Mouse (Mus musculus): ENCODE measurements around the gene Tma7. TPM values are rescaled to one million over a fixed set of nuclear protein-coding genes. Genes with fewer than 3 reads are reported as not detected.

Tma7 gene
- polyA plus RNA-seq, 1 experiment from 2014 or later, result 683 TPM

DNA sequence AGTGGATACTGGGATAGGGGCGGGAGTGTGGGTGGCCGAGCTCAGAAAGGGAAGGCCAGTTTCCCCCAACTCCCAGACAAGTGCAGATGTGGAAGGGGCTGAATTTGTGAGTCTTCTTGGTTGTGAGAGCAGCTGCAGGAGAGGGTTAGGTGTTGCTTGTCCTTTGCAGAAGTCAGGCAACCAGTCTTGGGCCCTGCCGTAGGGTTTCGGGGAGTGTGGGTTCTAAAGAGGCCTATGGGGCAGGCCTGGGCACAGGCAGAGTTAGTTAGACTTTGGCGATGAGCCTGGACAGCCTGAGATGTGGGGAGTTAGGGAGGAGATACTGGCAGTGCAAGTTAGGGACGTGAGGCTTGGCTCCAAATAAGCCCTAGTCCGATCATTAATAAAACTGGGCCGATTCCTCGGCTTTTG lies 13.9 kb upstream of the Tma7 start:
- Histone ChIP-seq H3K27ac (ENCODE audit: low read depth, low read length) (no peak overlapping the region), H3K36me3 (ENCODE audit: control insufficient read depth, insufficient read depth) (peaks cover 11% of the 10 kb centered on the region), H3K4me1 (replicated peaks; ENCODE audit: control insufficient read depth, insufficient read depth, low read length) (peaks cover 6% of the 10 kb centered on the region; the same call in 1 of the 2 replicates), H3K27me3 (replicated peaks; ENCODE audit: control insufficient read depth, insufficient read depth, low read length) (no peaks in the 10 kb centered on the region), H3K9me3 (ENCODE audit: control insufficient read depth) (no peaks in the 10 kb centered on the region), H3K9ac (ENCODE audit: low read depth, low read length) (0 out of 2 replicates have a peak overlapping the region, but pooled peaks have one; percentile 17), H3K4me2 (replicated peaks; ENCODE audit: low read depth) (peak overlapping the region; percentile 98), H3K4me3 (ENCODE audit: low read depth, low read length) (peak overlapping the region; percentile 75)
- TF ChIP-seq CTCF (IDR thresholded peaks at IDR 0.05; ENCODE audit: low read depth), result no peak
- 39% methylated on average over 9 of the region's 9 CpGs for WGBS
- no peak for ATAC-seq

DNA sequence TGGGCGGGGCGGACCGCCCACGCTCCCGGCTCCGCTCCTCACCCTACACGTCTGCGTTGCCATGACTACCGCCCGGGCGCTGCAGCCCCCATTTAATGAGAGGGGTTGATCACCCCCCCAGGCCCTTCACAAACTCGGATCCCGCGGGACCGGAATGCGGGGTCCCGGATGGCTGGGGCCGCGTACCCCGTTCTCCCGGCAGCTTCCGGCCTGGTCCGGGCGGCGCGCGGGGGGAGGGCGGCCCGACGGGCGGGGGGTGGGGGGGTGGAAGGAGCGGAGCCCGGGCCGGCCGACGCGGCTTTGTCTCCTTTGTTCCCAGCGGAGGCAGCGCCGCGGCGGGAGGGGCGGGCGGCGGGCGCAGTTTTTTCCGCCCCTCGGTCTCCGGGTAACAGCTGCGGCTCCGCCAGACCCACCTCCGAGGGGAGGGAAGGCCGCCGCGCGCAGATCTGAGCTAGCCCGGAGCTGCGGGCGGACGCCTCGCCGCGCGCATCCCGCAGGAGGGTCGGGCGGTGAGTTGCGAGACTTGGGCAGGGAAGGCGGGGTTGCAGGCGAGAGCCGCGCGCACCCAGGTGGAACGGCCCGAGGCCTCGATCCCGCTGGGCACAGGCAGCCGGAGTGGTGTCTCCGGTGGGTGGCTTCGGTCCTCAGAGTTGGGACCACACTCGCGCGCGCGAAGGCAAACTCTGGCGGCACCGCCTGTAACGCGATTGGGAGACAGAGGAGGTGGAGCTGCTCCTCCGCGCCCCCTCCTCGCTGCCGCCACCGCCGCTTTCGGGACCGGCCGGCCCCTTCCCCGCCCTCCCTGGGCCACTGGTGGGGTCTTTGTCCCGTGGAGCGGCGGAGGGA lies 13.0 kb upstream of the Tma7 start, which contains the start of gene Plxnb1:
Gene Plxnb1, plus strand, starts transcription at position 253 of the 846 bp plus-strand sequence.
- peak within 1 kb of the TSS; percentile 75 for H3K9ac ChIP-seq (ENCODE audit: low read depth, low read length)
- H3K4me3 ChIP-seq (ENCODE audit: low read depth, low read length), result peak within 1 kb of the TSS; percentile 75
- no peak for TF ChIP-seq CTCF (IDR thresholded peaks at IDR 0.05; ENCODE audit: low read depth)
- ATAC-seq, result peak; percentile 67
- H3K27ac ChIP-seq (ENCODE audit: low read depth, low read length), result peak within 1 kb of the TSS; percentile 77
- WGBS, result under 1% methylated on average over 89 of the region's 102 CpGs
- peaks cover 9% of the 10 kb centered on the region for H3K36me3 ChIP-seq (ENCODE audit: control insufficient read depth, insufficient read depth)
- peak within 1 kb of the TSS; percentile 98 for H3K4me2 ChIP-seq (replicated peaks; ENCODE audit: low read depth)
- peaks cover 6% of the 10 kb centered on the region; the same call in 1 of the 2 replicates for H3K4me1 ChIP-seq (replicated peaks; ENCODE audit: control insufficient read depth, insufficient read depth, low read length)
- no peaks in the 10 kb centered on the region for H3K9me3 ChIP-seq (ENCODE audit: control insufficient read depth)
- H3K27me3 ChIP-seq (replicated peaks; ENCODE audit: control insufficient read depth, insufficient read depth, low read length), result no peaks in the 10 kb centered on the region

DNA sequence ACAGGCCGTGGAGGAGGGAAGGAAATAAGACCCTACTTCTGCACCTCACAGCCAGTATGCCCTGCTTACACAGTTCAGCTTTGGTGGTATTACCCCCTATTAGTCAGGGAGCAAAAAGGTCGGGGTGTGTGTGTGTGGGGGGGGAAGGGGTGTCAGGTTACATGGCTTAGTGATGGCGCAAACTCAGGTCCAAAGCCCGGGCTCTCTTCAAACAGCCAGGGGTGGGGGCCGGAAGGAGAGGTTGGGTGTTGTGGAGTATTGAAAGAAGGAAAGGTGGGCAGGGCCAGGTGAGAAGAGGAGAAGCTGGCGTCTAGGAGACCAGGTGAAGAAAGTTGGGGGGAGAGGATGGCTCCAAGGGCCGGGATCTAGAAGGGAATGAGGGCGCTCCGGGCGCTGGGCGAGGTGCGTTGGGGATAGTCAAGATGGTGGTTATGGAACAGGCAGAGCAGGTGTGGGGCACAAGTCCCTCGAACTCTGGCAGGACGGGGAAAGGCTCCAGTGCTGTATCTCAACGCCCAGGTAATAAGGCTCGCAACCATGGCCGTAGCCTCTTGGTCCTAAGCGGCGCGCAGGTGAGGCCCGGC lies 12.3 kb upstream of the Tma7 start:
- H3K27me3 ChIP-seq (replicated peaks; ENCODE audit: control insufficient read depth, insufficient read depth, low read length), result no peaks in the 10 kb centered on the region
- no peaks in the 10 kb centered on the region for H3K9me3 ChIP-seq (ENCODE audit: control insufficient read depth)
- peak overlapping the region; percentile 77 for H3K27ac ChIP-seq (ENCODE audit: low read depth, low read length)
- H3K9ac ChIP-seq (ENCODE audit: low read depth, low read length), result peak overlapping the region; percentile 75
- peaks cover 14% of the 10 kb centered on the region for H3K36me3 ChIP-seq (ENCODE audit: control insufficient read depth, insufficient read depth)
- no peak for TF ChIP-seq CTCF (IDR thresholded peaks at IDR 0.05; ENCODE audit: low read depth)
- 2% methylated on average over 21 of the region's 21 CpGs for WGBS
- peaks cover 6% of the 10 kb centered on the region; the same call in 1 of the 2 replicates for H3K4me1 ChIP-seq (replicated peaks; ENCODE audit: control insufficient read depth, insufficient read depth, low read length)
- ATAC-seq, result peak; percentile 71
- H3K4me3 ChIP-seq (ENCODE audit: low read depth, low read length), result peak overlapping the region; percentile 75
- H3K4me2 ChIP-seq (replicated peaks; ENCODE audit: low read depth), result peak overlapping the region; percentile 98

DNA sequence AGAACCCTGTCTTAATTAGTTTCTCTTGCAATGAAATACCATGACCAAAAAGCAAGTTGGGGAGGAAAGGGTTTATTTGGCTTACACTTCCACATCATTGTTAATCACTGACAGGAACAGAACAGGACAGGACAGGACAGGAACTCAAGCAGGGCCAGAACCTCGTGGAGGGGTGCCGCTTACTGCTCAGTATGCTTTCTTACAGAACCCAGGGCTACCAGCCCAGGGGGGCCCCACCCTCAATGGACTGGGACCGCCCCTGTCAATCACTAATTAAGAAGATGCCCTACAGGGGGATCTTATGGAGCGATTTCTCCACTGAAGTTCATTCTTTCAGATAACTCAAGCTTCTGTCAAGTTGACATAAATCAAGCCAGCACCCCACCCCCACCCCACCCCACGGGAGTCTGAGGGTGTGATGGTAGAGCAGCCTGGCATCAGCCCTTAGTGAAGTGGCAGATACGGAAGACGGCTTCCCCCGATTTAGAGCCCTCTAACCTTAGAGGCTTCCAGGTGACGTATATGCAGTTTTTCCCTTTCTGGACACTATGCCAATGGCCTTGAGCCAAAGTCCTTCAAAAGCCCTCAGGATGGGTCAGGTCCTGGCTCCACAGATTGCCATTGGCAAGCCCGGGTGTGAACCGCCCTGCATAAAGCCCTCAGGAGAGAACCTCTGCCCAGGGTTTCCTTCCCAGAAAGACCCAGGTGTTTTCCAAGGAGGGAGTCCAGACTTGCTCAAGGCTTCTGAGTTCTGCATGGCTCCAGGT lies 11.6 kb upstream of the Tma7 start:
- ATAC-seq, result no peak
- Histone ChIP-seq H3K36me3 (ENCODE audit: control insufficient read depth, insufficient read depth) (peaks cover 17% of the 10 kb centered on the region), H3K4me3 (ENCODE audit: low read depth, low read length) (0 out of 2 replicates have a peak overlapping the region, but pooled peaks have one; percentile 75), H3K27me3 (replicated peaks; ENCODE audit: control insufficient read depth, insufficient read depth, low read length) (no peaks in the 10 kb centered on the region), H3K27ac (ENCODE audit: low read depth, low read length) (no peak overlapping the region; the same call in 1 of the 2 replicates), H3K4me2 (replicated peaks; ENCODE audit: low read depth) (peak overlapping the region; percentile 98), H3K9me3 (ENCODE audit: control insufficient read depth) (no peaks in the 10 kb centered on the region), H3K9ac (ENCODE audit: low read depth, low read length) (no peak overlapping the region), H3K4me1 (replicated peaks; ENCODE audit: control insufficient read depth, insufficient read depth, low read length) (peaks cover 6% of the 10 kb centered on the region; the same call in 1 of the 2 replicates)
- no peak for TF ChIP-seq CTCF (IDR thresholded peaks at IDR 0.05; ENCODE audit: low read depth)
- 30% methylated on average over 11 of the region's 11 CpGs for WGBS

DNA sequence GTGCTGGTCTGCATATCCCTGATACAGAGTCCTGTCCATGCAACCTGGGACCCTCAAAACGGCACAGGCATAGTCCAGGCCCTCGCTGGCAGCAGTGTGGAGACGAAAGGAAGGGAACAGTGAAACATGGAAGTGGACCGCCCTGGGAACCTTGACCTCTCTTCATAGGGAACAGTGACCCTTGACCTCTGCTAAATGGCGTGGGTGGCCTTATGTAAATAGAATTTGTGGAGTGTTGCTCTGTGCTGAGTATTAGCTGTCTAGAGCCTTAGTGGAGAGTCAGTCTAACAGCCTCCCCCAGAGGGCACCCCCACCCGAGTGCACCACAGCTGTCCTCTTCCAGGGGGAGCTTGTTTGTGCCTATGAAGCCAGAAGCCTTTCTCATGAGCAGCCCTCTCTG lies 10.4 kb upstream of the Tma7 start:
- H3K4me1 ChIP-seq (replicated peaks; ENCODE audit: control insufficient read depth, insufficient read depth, low read length), result peaks cover 6% of the 10 kb centered on the region; the same call in 1 of the 2 replicates
- no peaks in the 10 kb centered on the region for H3K27me3 ChIP-seq (replicated peaks; ENCODE audit: control insufficient read depth, insufficient read depth, low read length)
- no peak overlapping the region for H3K4me2 ChIP-seq (replicated peaks; ENCODE audit: low read depth)
- peak; percentile 16; the same call in 1 of the 2 replicates for TF ChIP-seq CTCF (IDR thresholded peaks at IDR 0.05; ENCODE audit: low read depth)
- no peak overlapping the region for H3K9ac ChIP-seq (ENCODE audit: low read depth, low read length)
- peaks cover 17% of the 10 kb centered on the region for H3K36me3 ChIP-seq (ENCODE audit: control insufficient read depth, insufficient read depth)
- no peaks in the 10 kb centered on the region for H3K9me3 ChIP-seq (ENCODE audit: control insufficient read depth)
- no peak for ATAC-seq
- H3K27ac ChIP-seq (ENCODE audit: low read depth, low read length), result no peak overlapping the region
- WGBS, result 43% methylated on average over 6 of the region's 6 CpGs
- H3K4me3 ChIP-seq (ENCODE audit: low read depth, low read length), result no peak overlapping the region
